Mouse (Mus musculus) CD4-positive, CD25-positive, alpha-beta regulatory T cell, adult 2 months (primary cell): ENCODE measurements around the gene Olfr1028.

Experiments
- DNase-seq: peaks from one replicate; pipeline ENCODE4 v3.0.0-alpha.2; 2012; ENCODE audit warnings: low read depth, low spot score

The Olfr1028 gene

DNA sequence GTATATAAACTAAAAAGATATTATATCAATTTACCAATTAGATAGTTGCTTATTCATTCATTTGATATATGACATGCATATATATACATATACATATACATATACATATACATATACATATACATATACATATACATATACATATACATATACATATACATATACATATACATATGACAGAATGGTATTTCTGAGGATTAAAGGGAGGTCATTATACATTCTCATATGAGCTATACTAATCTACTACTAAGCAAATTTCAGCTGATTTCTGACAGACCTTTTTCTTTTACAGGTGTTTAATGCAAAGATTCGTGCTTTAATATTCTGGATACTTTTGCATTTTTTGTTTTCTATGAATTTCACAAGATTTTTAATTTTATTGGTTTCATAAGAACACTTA, at the start of gene Olfr1028:
Gene Olfr1028, plus strand, starts transcription at position 301 of the 400 bp plus-strand sequence.
- DNase-seq: no peak

DNA sequence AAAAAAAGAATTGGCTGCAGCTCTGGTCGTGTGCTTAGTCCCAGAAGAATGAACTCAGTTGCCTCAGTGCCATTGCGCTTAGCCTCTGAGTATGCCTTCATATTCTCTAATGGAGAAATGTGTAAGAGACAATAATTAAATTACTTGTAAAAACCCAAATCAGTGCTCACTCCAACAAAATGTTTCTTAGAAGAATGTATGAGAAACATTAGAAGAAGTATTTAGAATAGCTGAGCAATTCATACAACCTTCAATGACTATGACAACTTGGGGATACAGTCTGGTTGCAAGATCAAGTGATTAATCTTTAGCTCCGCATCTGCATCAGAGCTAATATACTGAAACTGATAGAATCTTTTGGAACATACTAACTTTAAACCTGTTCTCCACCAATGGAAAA, 45.3 kb upstream of the Olfr1028 start, which contains the start of gene Olfr1024:
Gene Olfr1024, minus strand, starts transcription at position 101 of the 400 bp plus-strand sequence.
- DNase-seq: no peak

DNA sequence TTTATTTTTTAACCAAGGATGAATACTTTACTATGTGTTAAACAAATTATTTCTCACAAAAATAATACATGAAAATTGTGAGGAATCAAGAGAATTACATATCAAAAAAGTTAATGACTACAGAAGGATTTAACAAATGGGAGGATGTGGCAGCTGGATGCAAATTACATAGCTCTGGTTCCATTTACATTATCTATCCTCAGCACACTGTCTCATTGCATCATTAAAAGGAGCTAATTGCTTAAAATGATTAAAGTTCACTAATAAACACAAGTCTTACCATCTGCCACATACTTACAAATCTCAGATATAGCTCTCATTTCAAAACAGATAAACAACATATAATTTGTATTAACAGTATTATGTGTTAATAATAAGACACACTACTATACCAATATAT, 37.0 kb upstream of the Olfr1028 start:
- DNase-seq: no peak

DNA sequence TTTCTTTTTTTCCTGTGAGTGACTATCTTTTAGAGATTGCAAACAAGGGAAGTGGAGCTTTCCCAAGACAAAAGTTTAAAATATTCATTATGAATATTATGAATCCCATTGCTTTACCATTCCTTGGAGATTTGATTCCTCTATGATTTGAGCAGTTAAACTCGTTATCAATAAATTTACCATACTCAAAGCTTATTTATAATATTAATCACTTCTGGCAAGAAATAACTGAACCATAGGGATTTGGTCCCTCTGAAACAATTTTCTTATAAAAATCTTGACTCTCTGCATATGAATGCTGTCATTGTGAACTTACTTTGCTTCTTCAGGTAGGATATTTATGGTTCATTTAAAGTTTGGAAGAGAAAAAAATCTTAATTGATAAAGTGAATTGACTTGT, 35.3 kb upstream of the Olfr1028 start, which contains the start of gene Olfr1025-ps1:
Gene Olfr1025-ps1, plus strand, starts transcription at position 301 of the 400 bp plus-strand sequence.
- DNase-seq: no peak

- no peak for DNase-seq
Measured at GRCm38 (mm10) chr2:85921258-85921657, 29.0 kb upstream of the Olfr1028 start, which contains the start of gene Olfr1026. Olfr1026 (plus strand) TSS chr2:85921558.

GRCm38 (mm10) chr2:85973595-85973994, 23.4 kb downstream of the Olfr1028 start, which contains the start of gene Olfr1029:
Olfr1029 (plus strand) TSS chr2:85973895.
- no peak for DNase-seq

- no peak for DNase-seq
Measured at GRCm38 (mm10) chr2:85978976-85979375, 28.7 kb downstream of the Olfr1028 start, which contains the start of gene Olfr1030. Olfr1030 (plus strand) TSS chr2:85979276.

GRCm38 (mm10) chr2:85990004-85990403, 39.8 kb downstream of the Olfr1028 start, which contains the start of gene Olfr1031:
Olfr1031 (plus strand) TSS chr2:85990304.
- DNase-seq: no peak
